Mouse (Mus musculus): ENCODE measurements around the gene Rfx3. TPM values are rescaled to one million over a fixed set of nuclear protein-coding genes. Genes with fewer than 3 reads are reported as not detected.

Rfx3 gene
- polyA plus RNA-seq, 1 experiment: not detected

GRCm38 (mm10) chr19:27901693-27902092 is 109.3 kb downstream of the Rfx3 start:
- Histone ChIP-seq H3K4me3 (ENCODE audit: insufficient read depth, low read depth, low read length) (no peak overlapping the region), H3K27ac (ENCODE audit: insufficient read depth, low read depth, low read length) (no peak overlapping the region), H3K4me1 (ENCODE audit: control insufficient read depth, insufficient read depth, low read length) (peaks cover 5% of the 10 kb centered on the region)
- WGBS: 86% methylated on average over 6 of the region's 6 CpGs
- no peak for TF ChIP-seq POLR2A (IDR thresholded peaks at IDR 0.05; ENCODE audit: insufficient read depth, low read depth, low read length)
- no peak for TF ChIP-seq CTCF (IDR thresholded peaks at IDR 0.05; ENCODE audit: insufficient read depth, low read depth, low read length)

GRCm38 (mm10) chr19:27884520-27884919 is 126.4 kb downstream of the Rfx3 start:
- WGBS: 95% methylated on average over 3 of the region's 3 CpGs

GRCm38 (mm10) chr19:27877429-27877828 is 133.5 kb downstream of the Rfx3 start:
- WGBS: 78% methylated on average over 2 of the region's 2 CpGs
- H3K4me3 ChIP-seq (ENCODE audit: insufficient read depth, low read depth, low read length): no peak overlapping the region
- H3K27ac ChIP-seq (ENCODE audit: insufficient read depth, low read depth, low read length): no peak overlapping the region
- TF ChIP-seq CTCF (IDR thresholded peaks at IDR 0.05; ENCODE audit: insufficient read depth, low read depth, low read length) (no peak), POLR2A (IDR thresholded peaks at IDR 0.05; ENCODE audit: insufficient read depth, low read depth, low read length) (no peak)
- H3K4me1 ChIP-seq (ENCODE audit: control insufficient read depth, insufficient read depth, low read length): no peaks in the 10 kb centered on the region

More at GRCm38 (mm10) chr19:27884520-27884919, 126.4 kb downstream of the Rfx3 start:
- no peaks in the 10 kb centered on the region for H3K4me1 ChIP-seq (ENCODE audit: control insufficient read depth, insufficient read depth, low read length)
- TF ChIP-seq CTCF (IDR thresholded peaks at IDR 0.05; ENCODE audit: insufficient read depth, low read depth, low read length) (no peak), POLR2A (IDR thresholded peaks at IDR 0.05; ENCODE audit: insufficient read depth, low read depth, low read length) (no peak)
- no peak overlapping the region for H3K4me3 ChIP-seq (ENCODE audit: insufficient read depth, low read depth, low read length)
- H3K27ac ChIP-seq (ENCODE audit: insufficient read depth, low read depth, low read length): no peak overlapping the region

DNA sequence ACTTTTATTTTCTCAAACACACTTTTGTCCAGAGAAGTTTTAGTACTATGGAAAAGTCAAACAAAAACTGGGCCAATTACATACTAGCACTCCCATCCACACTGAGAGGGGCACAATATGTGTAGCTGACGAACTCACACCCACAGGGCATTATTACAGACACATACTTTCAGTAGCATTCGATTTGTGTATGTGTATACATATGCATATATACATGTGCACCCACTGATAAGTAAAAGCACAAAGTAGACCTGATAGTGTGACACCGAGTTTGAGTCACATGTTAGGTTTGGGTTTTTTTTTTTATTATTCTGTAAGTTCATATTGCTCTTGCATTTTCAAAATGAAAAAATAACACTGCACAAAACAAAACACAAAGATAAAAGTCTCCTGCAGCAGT is 140.2 kb downstream of the Rfx3 start:
- Histone ChIP-seq H3K27ac (ENCODE audit: insufficient read depth, low read depth, low read length) (no peak overlapping the region), H3K4me1 (ENCODE audit: control insufficient read depth, insufficient read depth, low read length) (no peaks in the 10 kb centered on the region), H3K4me3 (ENCODE audit: insufficient read depth, low read depth, low read length) (no peak overlapping the region)
- WGBS: 89% methylated on average over 3 of the region's 3 CpGs
- no peak for TF ChIP-seq CTCF (IDR thresholded peaks at IDR 0.05; ENCODE audit: insufficient read depth, low read depth, low read length)
- TF ChIP-seq POLR2A (IDR thresholded peaks at IDR 0.05; ENCODE audit: insufficient read depth, low read depth, low read length): no peak

DNA sequence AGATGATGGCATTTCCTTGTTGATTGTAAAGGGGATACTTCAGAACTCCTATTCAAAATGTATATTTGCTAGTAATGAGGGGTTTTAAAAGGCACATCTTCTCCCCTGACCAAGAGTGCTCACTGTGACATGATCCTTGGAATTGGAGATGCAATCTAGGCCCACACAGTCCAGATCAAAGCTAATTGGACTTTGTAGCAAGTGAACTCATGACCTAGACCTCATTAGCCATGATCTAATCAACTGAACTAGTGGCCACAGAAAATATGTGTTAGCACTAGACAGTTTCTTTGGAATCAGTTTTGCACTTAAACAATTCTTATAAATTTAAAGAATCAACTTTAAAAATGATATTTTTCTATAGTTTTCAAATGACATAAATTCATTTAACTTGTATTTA is 151.3 kb downstream of the Rfx3 start:
- Histone ChIP-seq H3K4me1 (ENCODE audit: control insufficient read depth, insufficient read depth, low read length) (no peaks in the 10 kb centered on the region), H3K27ac (ENCODE audit: insufficient read depth, low read depth, low read length) (no peak overlapping the region), H3K4me3 (ENCODE audit: insufficient read depth, low read depth, low read length) (no peak overlapping the region)
- TF ChIP-seq POLR2A (IDR thresholded peaks at IDR 0.05; ENCODE audit: insufficient read depth, low read depth, low read length): no peak
- TF ChIP-seq CTCF (IDR thresholded peaks at IDR 0.05; ENCODE audit: insufficient read depth, low read depth, low read length): no peak

DNA sequence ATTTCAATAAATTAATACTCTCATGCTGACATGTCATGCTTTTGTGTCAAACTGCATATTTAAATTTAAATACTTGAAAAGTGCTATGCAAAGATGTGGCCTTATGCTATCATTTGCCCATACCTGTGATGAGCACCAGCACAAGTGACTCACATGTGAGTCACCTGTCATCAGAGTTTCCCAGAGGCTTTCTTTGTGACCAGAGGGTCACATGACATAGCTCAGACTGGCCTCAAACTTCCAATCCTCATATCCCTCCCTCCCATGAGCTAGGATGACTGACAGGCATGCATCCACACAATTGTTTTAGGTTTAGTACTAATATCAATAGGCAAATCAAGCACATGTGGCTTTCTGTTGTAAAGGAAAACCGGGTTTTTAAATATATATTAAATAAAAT is 162.0 kb downstream of the Rfx3 start:
- no peak for TF ChIP-seq POLR2A (IDR thresholded peaks at IDR 0.05; ENCODE audit: insufficient read depth, low read depth, low read length)
- no peak for TF ChIP-seq CTCF (IDR thresholded peaks at IDR 0.05; ENCODE audit: insufficient read depth, low read depth, low read length)
- Histone ChIP-seq H3K27ac (ENCODE audit: insufficient read depth, low read depth, low read length) (no peak overlapping the region), H3K4me3 (ENCODE audit: insufficient read depth, low read depth, low read length) (no peak overlapping the region), H3K4me1 (ENCODE audit: control insufficient read depth, insufficient read depth, low read length) (no peaks in the 10 kb centered on the region)
- 96% methylated on average over 1 of the region's 1 CpGs for WGBS

DNA sequence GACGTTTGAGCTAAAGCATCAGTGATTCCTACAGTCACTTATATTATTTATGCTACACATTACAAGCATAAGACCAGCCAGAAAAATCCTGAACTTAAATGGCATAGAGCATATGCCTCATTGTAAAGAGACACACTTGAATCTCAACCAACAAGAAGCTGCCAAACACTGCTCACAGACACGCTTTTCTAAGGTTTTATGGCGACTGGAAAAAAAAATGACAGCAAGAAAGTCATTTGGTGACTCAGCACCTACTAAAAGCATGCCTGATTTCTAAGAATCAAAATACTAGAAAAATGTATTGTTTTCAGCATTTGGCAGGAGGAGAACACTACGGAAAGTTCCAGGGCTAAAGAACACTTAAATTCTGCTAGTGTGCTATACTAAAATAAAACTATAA is 163.9 kb downstream of the Rfx3 start:
- Histone ChIP-seq H3K27ac (ENCODE audit: insufficient read depth, low read depth, low read length) (no peak overlapping the region), H3K4me3 (ENCODE audit: insufficient read depth, low read depth, low read length) (no peak overlapping the region), H3K4me1 (ENCODE audit: control insufficient read depth, insufficient read depth, low read length) (no peaks in the 10 kb centered on the region)
- 89% methylated on average over 4 of the region's 4 CpGs for WGBS
- TF ChIP-seq CTCF (IDR thresholded peaks at IDR 0.05; ENCODE audit: insufficient read depth, low read depth, low read length) (no peak), POLR2A (IDR thresholded peaks at IDR 0.05; ENCODE audit: insufficient read depth, low read depth, low read length) (no peak)

GRCm38 (mm10) chr19:27838635-27839034 is 172.3 kb downstream of the Rfx3 start:
- Histone ChIP-seq H3K4me1 (ENCODE audit: control insufficient read depth, insufficient read depth, low read length) (no peaks in the 10 kb centered on the region), H3K4me3 (ENCODE audit: insufficient read depth, low read depth, low read length) (no peak overlapping the region), H3K27ac (ENCODE audit: insufficient read depth, low read depth, low read length) (no peak overlapping the region)
- 91% methylated on average over 3 of the region's 3 CpGs for WGBS
- TF ChIP-seq POLR2A (IDR thresholded peaks at IDR 0.05; ENCODE audit: insufficient read depth, low read depth, low read length) (no peak), CTCF (IDR thresholded peaks at IDR 0.05; ENCODE audit: insufficient read depth, low read depth, low read length) (no peak)

GRCm38 (mm10) chr19:27838041-27838440 is 172.9 kb downstream of the Rfx3 start:
- TF ChIP-seq POLR2A (IDR thresholded peaks at IDR 0.05; ENCODE audit: insufficient read depth, low read depth, low read length) (no peak), CTCF (IDR thresholded peaks at IDR 0.05; ENCODE audit: insufficient read depth, low read depth, low read length) (no peak)
- Histone ChIP-seq H3K4me1 (ENCODE audit: control insufficient read depth, insufficient read depth, low read length) (no peaks in the 10 kb centered on the region), H3K27ac (ENCODE audit: insufficient read depth, low read depth, low read length) (no peak overlapping the region), H3K4me3 (ENCODE audit: insufficient read depth, low read depth, low read length) (no peak overlapping the region)
- 95% methylated on average over 4 of the region's 4 CpGs for WGBS

DNA sequence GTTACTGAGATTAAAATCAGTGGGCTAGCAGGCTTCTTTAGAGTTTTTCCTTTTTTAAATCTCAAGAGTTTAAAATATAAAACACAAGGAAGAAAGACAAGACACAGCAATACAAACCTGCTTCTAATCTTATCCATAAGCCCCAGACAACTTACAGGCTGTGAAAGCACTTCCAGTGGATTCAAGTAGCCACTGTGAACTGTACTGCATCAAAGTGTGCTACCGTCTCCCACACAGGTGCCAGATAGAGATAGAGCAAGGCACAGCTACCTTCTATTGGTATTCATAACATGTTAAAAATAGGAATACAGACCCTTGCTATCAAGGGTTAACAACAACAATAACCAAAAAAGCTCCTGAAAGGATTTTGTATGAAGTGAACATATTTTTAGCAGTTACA is 178.5 kb downstream of the Rfx3 start:
- no peaks in the 10 kb centered on the region for H3K4me1 ChIP-seq (ENCODE audit: control insufficient read depth, insufficient read depth, low read length)
- 93% methylated on average over 1 of the region's 1 CpGs for WGBS
- TF ChIP-seq POLR2A (IDR thresholded peaks at IDR 0.05; ENCODE audit: insufficient read depth, low read depth, low read length) (no peak), CTCF (IDR thresholded peaks at IDR 0.05; ENCODE audit: insufficient read depth, low read depth, low read length) (no peak)
- no peak overlapping the region for H3K4me3 ChIP-seq (ENCODE audit: insufficient read depth, low read depth, low read length)
- H3K27ac ChIP-seq (ENCODE audit: insufficient read depth, low read depth, low read length): no peak overlapping the region

Data from olfactory bulb, adult 2 months (tissue).